Mouse (Mus musculus) G1E (cell line): ENCODE data around the gene Cyp2ab1. TPM values are rescaled to one million over a fixed set of nuclear protein-coding genes. Genes with fewer than 3 reads are reported as not detected.
"Not testable (repeated sequence)": the region's sequence is repeated elsewhere in the genome, so short reads cannot be mapped to it uniquely, and the experiment has no call there.

Experiments
- ATAC-seq: 2 replicates; pipeline ENCODE4 v1.8.0; 2016; ENCODE audit warnings: mild to moderate bottlenecking; ENCODE audit not compliant: insufficient number of reproducible peaks, poor library complexity, low FRiP score, severe bottlenecking; ENCODE audit errors: extremely low read depth
- DNase-seq: peaks from one replicate; pipeline ENCODE4 v3.0.0; 2012; ENCODE audit warnings: low spot score
- H3K27me3 ChIP-seq: 2 replicates; pipeline ENCODE4 v1.6.1; 2012; ENCODE audit warnings: mild to moderate bottlenecking, low read length, inconsistent platforms; ENCODE audit not compliant: insufficient read depth
- H3K36me3 ChIP-seq: replicated peaks from 2 replicates; pipeline ENCODE3; 2012; ENCODE audit warnings: mild to moderate bottlenecking, inconsistent platforms
- H3K4me1 ChIP-seq: 2 replicates; pipeline ENCODE4 v1.6.1; 2012; ENCODE audit warnings: low read depth, low read length, inconsistent platforms, mixed read lengths; ENCODE audit not compliant: insufficient read depth
- H3K4me3 ChIP-seq: 2 replicates; pipeline ENCODE4 v1.5.1; 2012; ENCODE audit warnings: low read depth, mild to moderate bottlenecking, inconsistent platforms, low read length, moderate library complexity, mixed read lengths
- H3K9me3 ChIP-seq: replicated peaks from 2 replicates; pipeline ENCODE4 v1.6.1; 2012; ENCODE audit warnings: inconsistent platforms
- CTCF ChIP-seq: IDR thresholded peaks from 2 replicates; pipeline ENCODE4 v1.5.1; 2012; ENCODE audit warnings: low read depth, low read length, inconsistent platforms, mixed read lengths
- GATA1 ChIP-seq: IDR thresholded peaks from 2 replicates; pipeline ENCODE4 v1.6.1; 2012; ENCODE audit warnings: borderline replicate concordance, low read length, inconsistent platforms, mixed read lengths
- GATA2 ChIP-seq: IDR thresholded peaks from 2 replicates; pipeline ENCODE4 v1.6.1; 2012; ENCODE audit warnings: low read depth, low read length, inconsistent platforms, borderline replicate concordance
- POLR2AphosphoS5 ChIP-seq: IDR thresholded peaks from 2 replicates; pipeline ENCODE4 v1.6.1; 2012; ENCODE audit warnings: low read depth, low read length, inconsistent platforms; ENCODE audit not compliant: insufficient replicate concordance
- TAL1 ChIP-seq: conservative IDR thresholded peaks from 2 replicates; pipeline ENCODE4 v1.6.1; 2012; ENCODE audit warnings: low read depth, low read length, inconsistent platforms, mixed read lengths
- polyA plus RNA-seq: library from polyadenylated mRNA; stranded (reverse); fragments of >175 nt; gene quantifications from 2 replicates; pipeline ENCODE4 v1.2.3, GENCODE M21; 2012
- total RNA-seq, 2 experiments: library from RNA; stranded (forward) in 1 of 2; stranded (reverse) in 1 of 2; fragments of 200-1000 nt in 1 of 2; fragments of >200 nt in 1 of 2; fragmentation: Nextera tagmentation in 1 of 2; gene quantifications; 2 replicates each; pipeline ENCODE4 v1.2.3; 2014 to 2017

Gene Cyp2ab1
- not detected in 2 replicates for total RNA-seq (2014; fragmentation: Nextera tagmentation)
- total RNA-seq (2017): 0.17 TPM in 1 of 2 replicates, not detected in the other
- not detected in 2 replicates for polyA plus RNA-seq

DNA sequence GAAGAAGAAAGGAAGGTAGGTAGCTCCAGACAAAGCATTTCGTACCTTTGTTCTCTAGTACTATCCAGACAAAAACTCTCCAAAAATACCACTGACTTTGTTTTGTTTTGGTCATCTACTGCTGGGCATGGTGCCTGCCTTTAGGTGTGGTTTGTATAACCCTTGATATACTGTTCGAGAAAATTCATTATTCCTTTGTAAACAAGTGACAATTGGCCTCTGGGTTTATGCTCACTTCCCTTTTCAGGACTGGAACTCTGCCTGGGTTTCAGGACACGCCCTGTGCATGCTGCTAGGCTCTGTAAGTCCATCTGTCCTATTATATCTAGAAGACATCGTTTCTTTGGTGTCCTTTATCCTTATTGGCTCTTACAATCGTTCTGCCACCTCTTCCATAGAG lies at the start of gene Cyp2ab1:
Gene Cyp2ab1 (minus strand): TSS at position 119 of the 400 bp plus-strand sequence.
- Histone ChIP-seq H3K36me3 (no peaks in the 10 kb centered on the region), H3K9me3 (no peaks in the 10 kb centered on the region), H3K4me1 (peaks cover 9% of the 10 kb centered on the region), H3K4me3 (no peak within 1 kb of the TSS), H3K27me3 (peaks cover 20% of the 10 kb centered on the region)
- DNase-seq (no peak), ATAC-seq (no peak)
- TF ChIP-seq GATA2 (no peak), POLR2AphosphoS5 (no peak)

GRCm38 (mm10) chr16:20371731-20372130 lies 46.5 kb upstream of the Cyp2ab1 start:
- Histone ChIP-seq H3K4me3 (no peak overlapping the region), H3K27me3 (no peaks in the 10 kb centered on the region), H3K4me1 (peaks cover 6% of the 10 kb centered on the region), H3K9me3 (no peaks in the 10 kb centered on the region), H3K36me3 (peaks cover 59% of the 10 kb centered on the region)
- DNase-seq (no peak), ATAC-seq (no peak; the same call in 1 of the 2 replicates)
- TF ChIP-seq GATA2 (no peak), GATA1 (no peak), CTCF (no peak), TAL1 (no peak), POLR2AphosphoS5 (no peak)

DNA sequence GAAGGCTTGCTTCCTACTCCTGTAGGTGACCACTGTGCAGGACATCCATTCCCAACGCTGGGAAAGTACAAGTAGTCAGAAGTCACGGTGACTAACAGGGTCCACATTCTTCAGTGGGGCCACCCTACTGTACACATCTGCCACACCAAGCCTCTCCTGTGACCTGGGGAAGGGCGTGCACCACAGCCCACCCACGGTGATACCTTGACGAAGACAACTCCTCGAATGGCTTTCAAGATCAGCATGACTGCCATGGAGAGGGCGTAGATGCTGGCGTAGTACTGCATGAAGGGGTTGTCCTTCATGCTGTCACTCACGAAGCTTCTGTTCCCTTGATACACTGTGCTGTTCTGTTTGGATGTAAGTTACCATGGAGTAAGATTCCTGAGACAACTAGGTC lies 43.0 kb upstream of the Cyp2ab1 start:
- ATAC-seq (no peak), DNase-seq (no peak)
- Histone ChIP-seq H3K4me1 (peaks cover 6% of the 10 kb centered on the region), H3K4me3 (no peak overlapping the region), H3K27me3 (no peaks in the 10 kb centered on the region), H3K9me3 (no peaks in the 10 kb centered on the region), H3K36me3 (peaks cover 60% of the 10 kb centered on the region)
- TF ChIP-seq POLR2AphosphoS5 (no peak), CTCF (no peak), GATA2 (no peak), GATA1 (no peak), TAL1 (no peak)

DNA sequence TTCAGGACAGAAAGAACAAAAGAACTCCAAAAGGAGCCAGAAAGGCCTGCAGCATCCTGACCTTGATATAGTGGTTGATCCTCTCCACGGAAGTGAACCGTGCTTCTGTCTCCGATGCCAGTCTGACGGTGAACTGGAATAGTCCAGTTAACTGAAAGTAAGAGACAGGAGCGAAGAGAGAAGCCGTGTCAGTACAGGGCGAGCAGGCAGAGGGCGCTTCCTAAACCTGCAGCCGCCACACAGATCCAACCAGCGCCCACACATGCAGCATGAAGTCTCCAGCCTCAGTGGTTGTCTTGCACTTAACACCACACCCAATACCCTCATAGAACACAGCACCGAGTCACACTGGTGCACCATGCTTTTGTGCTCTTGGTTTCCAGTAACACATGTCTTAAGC lies 36.9 kb upstream of the Cyp2ab1 start:
- TF ChIP-seq CTCF (no peak), TAL1 (no peak), POLR2AphosphoS5 (no peak)
- H3K4me1 ChIP-seq: no peaks in the 10 kb centered on the region
- H3K27me3 ChIP-seq: no peaks in the 10 kb centered on the region
- ATAC-seq (no peak), DNase-seq (no peak)
- peaks cover 64% of the 10 kb centered on the region for H3K36me3 ChIP-seq
- H3K4me3 ChIP-seq: no peak overlapping the region
- no peaks in the 10 kb centered on the region for H3K9me3 ChIP-seq

DNA sequence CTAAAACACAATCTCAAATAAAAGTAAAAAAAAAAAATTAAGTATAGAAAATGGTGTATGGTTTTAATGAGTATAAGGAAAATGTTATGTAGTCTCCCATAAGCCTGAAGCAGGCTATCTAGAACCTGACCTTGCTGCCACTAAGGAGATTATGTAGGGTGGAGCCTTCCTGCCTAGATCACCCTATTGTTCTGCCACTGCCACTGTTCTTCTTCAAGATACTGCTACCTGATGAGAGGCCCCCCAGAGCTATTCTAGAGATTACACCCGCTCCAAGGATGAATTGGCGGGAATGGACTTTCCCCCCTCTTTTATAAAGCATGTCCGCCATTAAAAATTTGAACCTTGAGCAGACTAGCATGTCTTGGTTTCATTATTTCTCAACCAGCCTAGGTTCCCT lies 36.3 kb upstream of the Cyp2ab1 start:
- H3K27me3 ChIP-seq, ATAC-seq, H3K9me3 ChIP-seq, H3K4me3 ChIP-seq, DNase-seq, H3K4me1 ChIP-seq: not testable (repeated sequence)
- H3K36me3 ChIP-seq: peaks cover 62% of the 10 kb centered on the region

- DNase-seq (no peak), ATAC-seq (no peak)
- Histone ChIP-seq H3K27me3 (no peaks in the 10 kb centered on the region), H3K36me3 (peaks cover 56% of the 10 kb centered on the region), H3K4me3 (no peak overlapping the region), H3K9me3 (no peaks in the 10 kb centered on the region), H3K4me1 (no peaks in the 10 kb centered on the region)
- TF ChIP-seq POLR2AphosphoS5 (no peak), GATA2 (no peak), GATA1 (no peak), CTCF (no peak), TAL1 (no peak)
Measured at GRCm38 (mm10) chr16:20359643-20360295, 34.6 kb upstream of the Cyp2ab1 start.

- no peak for ATAC-seq
- no peaks in the 10 kb centered on the region for H3K27me3 ChIP-seq
- peaks cover 45% of the 10 kb centered on the region for H3K36me3 ChIP-seq
- no peaks in the 10 kb centered on the region for H3K4me1 ChIP-seq
- no peaks in the 10 kb centered on the region for H3K9me3 ChIP-seq
- no peak for DNase-seq
- no peak overlapping the region for H3K4me3 ChIP-seq
- TF ChIP-seq GATA1: no peak
- no peak for TF ChIP-seq GATA2
- TF ChIP-seq TAL1: no peak
- no peak for TF ChIP-seq POLR2AphosphoS5
- no peak for TF ChIP-seq CTCF
Measured at GRCm38 (mm10) chr16:20357837-20358236, 32.6 kb upstream of the Cyp2ab1 start.
